Mouse (Mus musculus) heart, adult 10 weeks (tissue): ENCODE measurements around the gene Cd209d. TPM values are rescaled to one million over a fixed set of nuclear protein-coding genes. Genes with fewer than 3 reads are reported as not detected.

Source experiments
- polyA plus RNA-seq: library from polyadenylated mRNA; stranded (reverse); fragments of 350-450 nt; fragmentation: Illumina TruSeq; extraction: RNeasy Lipid Tissue Mini Kit (QIAGEN cat#74804); gene quantifications from one replicate; pipeline ENCODE4 v1.2.3, GENCODE M21; 2014; ENCODE audit warnings: low read depth, low replicate concordance

Cd209d gene
- not detected for polyA plus RNA-seq

DNA sequence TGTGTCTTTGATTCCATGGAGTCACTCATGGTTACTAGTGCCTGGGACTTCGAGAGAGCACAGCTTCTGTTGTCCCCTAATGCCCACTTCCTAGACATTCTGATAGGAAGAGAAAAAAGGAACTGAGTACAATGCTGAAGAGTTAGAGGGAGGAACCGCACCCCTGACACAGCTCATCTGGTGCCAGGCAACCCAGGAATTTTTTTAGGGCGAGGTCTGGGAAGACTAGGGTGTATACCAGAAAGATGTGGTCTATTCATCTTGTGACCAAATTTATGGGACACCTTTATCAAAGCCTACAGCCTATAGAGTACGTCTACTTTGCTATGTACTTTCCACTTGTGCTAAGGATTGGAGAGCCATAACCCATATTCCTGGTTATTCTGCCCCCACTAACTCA, at the start of gene Cd209d:
Cd209d (minus strand) TSS at position 101 of the 400 bp plus-strand sequence.

DNA sequence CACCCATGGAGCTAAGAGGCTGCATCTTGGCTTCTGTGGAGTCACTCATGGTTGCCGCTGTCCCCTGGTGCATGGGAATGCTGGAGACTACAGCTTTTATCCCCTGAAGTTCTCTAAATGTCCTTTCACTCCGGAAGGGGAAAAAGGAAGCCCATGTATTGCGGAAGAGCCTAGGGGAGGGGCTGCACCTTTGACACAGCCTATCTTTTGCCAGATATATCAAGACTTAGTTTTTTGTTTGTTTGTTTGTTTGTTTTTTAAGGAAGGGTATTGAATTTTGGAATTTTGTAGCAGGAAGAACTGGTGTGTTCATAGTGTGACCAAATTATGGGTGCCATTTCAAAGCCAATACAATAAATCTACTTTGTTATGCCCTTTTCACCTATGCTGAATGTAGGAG, 48.4 kb upstream of the Cd209d start, which contains the start of gene Cd209b:
Cd209b (minus strand) TSS at position 101 of the 400 bp plus-strand sequence.

DNA sequence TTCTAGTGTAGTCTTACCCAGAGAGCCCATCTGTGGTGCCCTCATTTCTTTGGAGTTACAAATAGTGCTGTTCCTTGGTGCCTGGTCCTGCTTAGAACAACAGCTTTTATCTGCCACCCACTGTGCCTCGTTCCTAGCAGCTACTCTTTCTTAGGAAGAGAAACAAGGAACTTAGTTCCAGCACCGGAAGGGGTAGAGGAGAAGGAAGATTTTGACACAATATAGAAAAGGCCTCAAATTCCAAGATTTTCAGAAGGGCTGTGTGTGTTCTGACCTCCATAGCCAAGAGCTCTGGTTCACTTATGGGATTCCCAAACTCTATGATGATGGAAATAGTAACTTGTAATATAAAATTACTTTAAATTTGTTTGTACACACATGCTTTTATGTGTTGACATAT, 24.1 kb downstream of the Cd209d start, which contains the start of gene Cd209e:
Cd209e (minus strand) TSS at position 101 of the 400 bp plus-strand sequence.

Other genes starting within 250 kb of the Cd209d start
- gene Stxbp2, start 247.6 kb downstream of the Cd209d start, polyA plus RNA-seq = 9.3 TPM
- 5.4 TPM for gene Retn, start 222.8 kb downstream of the Cd209d start, polyA plus RNA-seq
- gene Mcemp1, start 212.8 kb downstream of the Cd209d start, polyA plus RNA-seq = not detected
- 5.2 TPM for gene Fcor, start 206.2 kb downstream of the Cd209d start, polyA plus RNA-seq
- gene Trappc5, start 202.3 kb downstream of the Cd209d start, polyA plus RNA-seq = 24.2 TPM
- 0.73 TPM for gene Fcer2a, start 184.4 kb downstream of the Cd209d start, polyA plus RNA-seq
- 0.99 TPM for gene Clec4g, start 157.9 kb downstream of the Cd209d start, polyA plus RNA-seq
- gene Cd209a, start 129.6 kb downstream of the Cd209d start, polyA plus RNA-seq = 0.76 TPM
- gene Cd209e, start 24.2 kb downstream of the Cd209d start, polyA plus RNA-seq = not detected
- gene Cd209b, start 48.3 kb upstream of the Cd209d start, polyA plus RNA-seq = 0.52 TPM
- gene Cd209c, start 76.2 kb upstream of the Cd209d start, polyA plus RNA-seq = 0.29 TPM
- gene Cd209f, start 227.3 kb upstream of the Cd209d start, polyA plus RNA-seq = 2.3 TPM